Mouse (Mus musculus) CH12.LX (cell line): ENCODE measurements around the gene Mrpl50.

ENCODE experiments used
- CTCF ChIP-seq, 2 experiments: IDR thresholded peaks in 1 of 2; conservative IDR thresholded peaks in 1 of 2; 2 replicates each; pipeline ENCODE4 v1.5.1; 2011 to 2012; ENCODE audit warnings: low read depth in 2 of 2, low read length in 2 of 2, improper control_type of control experiment in 1 of 2, inconsistent platforms in 1 of 2, mild to moderate bottlenecking in 1 of 2, moderate library complexity in 1 of 2
- MAX ChIP-seq: IDR thresholded peaks from 2 replicates; pipeline ENCODE4 v1.6.1; 2011; ENCODE audit warnings: low read length, improper control_type of control experiment
- POLR2A ChIP-seq: IDR thresholded peaks from 2 replicates; pipeline ENCODE4 v1.6.1; 2011; ENCODE audit warnings: low read depth, mild to moderate bottlenecking, improper control_type of control experiment, low read length
- RCOR1 ChIP-seq: conservative IDR thresholded peaks from 2 replicates; pipeline ENCODE4 v1.6.1; 2012; ENCODE audit warnings: low read depth, mild to moderate bottlenecking, inconsistent platforms, low read length, improper control_type of control experiment
- TBP ChIP-seq: conservative IDR thresholded peaks from 2 replicates; pipeline ENCODE4 v1.6.1; 2011; ENCODE audit warnings: low read depth, low read length, improper control_type of control experiment
- USF2 ChIP-seq: conservative IDR thresholded peaks from 2 replicates; pipeline ENCODE4 v1.6.1; 2011; ENCODE audit warnings: low read depth, low read length, improper control_type of control experiment
- ZC3H11A ChIP-seq: IDR thresholded peaks from 2 replicates; pipeline ENCODE4 v1.6.1; 2012; ENCODE audit warnings: low read depth, mild to moderate bottlenecking, inconsistent platforms, low read length, improper control_type of control experiment

- no peak for TF ChIP-seq CTCF (conservative IDR thresholded peaks at IDR 0.05 in 1 of 2, IDR thresholded peaks at IDR 0.05 in 1 of 2; ENCODE audit: low read depth in 2 of 2, low read length in 2 of 2)
- no peak for TF ChIP-seq POLR2A
- no peak for TF ChIP-seq MAX
- TF ChIP-seq USF2, result no peak
- no peak for TF ChIP-seq RCOR1
- no peak for TF ChIP-seq ZC3H11A
- no peak for TF ChIP-seq TBP
Measured at GRCm38 (mm10) chr4:49480896-49481295, 40.0 kb downstream of the Mrpl50 start.
